Comparison of ENCODE assay signal across 9 mouse cellular contexts in genomic region chr3:107458104-107458503, GRCm38 (mm10). TPM values are rescaled to one million over a fixed set of nuclear protein-coding genes. Genes with fewer than 3 reads are reported as not detected.
A peak's percentile ranks its signal among the peaks of the same experiment; 100 is the strongest.
DNase-seq lines count a peak whose midpoint lies in the region; ATAC-seq and TF ChIP-seq lines count a peak whose summit lies in the region.
"Had no signal": no experiment of that assay in that cellular context is flagged by ENCODE, and none has a peak within 500 bp of the region (broad histone marks: within the 10 kb centered on the region; RNA-seq: fewer than 3 reads in every experiment).

No protein-coding gene starts in this region.

- no peak for TF ChIP-seq CTCF in gastrocnemius, adult 2 months (IDR thresholded peaks at IDR 0.05)

- peak; percentile 61 for DNase-seq in gastrocnemius, adult 2 months
- DNase-seq in gastrocnemius, adult 8-10 months (ENCODE audit: low spot score in 2 of 2), result no peak
- peak; percentile 60 for DNase-seq in right cerebral cortex, postnatal 10 days (ENCODE audit: low spot score in 2 of 2)
- no peak for DNase-seq in right cerebral cortex, adult 2 months (ENCODE audit: low spot score in 2 of 2)
- DNase-seq in frontal cortex, postnatal 36 days (ENCODE audit: low spot score in 2 of 2), result no peak

- H3K4me2 ChIP-seq in intestine, embryonic 16.5 days (ENCODE audit: low read depth, low read length), result peak overlapping the region; percentile 88
- H3K4me2 ChIP-seq in stomach, embryonic 16.5 days (ENCODE audit: low read depth, low read length), result peak overlapping the region; percentile 83

- no peaks in the 10 kb centered on the region for H3K36me3 ChIP-seq in intestine, embryonic 16.5 days (ENCODE audit: control insufficient read depth, insufficient read depth, low read length)
- H3K36me3 ChIP-seq in stomach, embryonic 16.5 days (ENCODE audit: control insufficient read depth, insufficient read depth, low read length), result no peaks in the 10 kb centered on the region

- peaks cover 78% of the 10 kb centered on the region for H3K27me3 ChIP-seq in intestine, embryonic 16.5 days (replicated peaks; ENCODE audit: control insufficient read depth, insufficient read depth, low read length)
- H3K27me3 ChIP-seq in stomach, embryonic 16.5 days (ENCODE audit: control insufficient read depth, insufficient read depth, low read length), result peaks cover 78% of the 10 kb centered on the region

- intact Hi-C loops in gastrocnemius, adult 2 months (cut with DNase I), result no loop called here

- ATAC-seq in intestine, embryonic 16.5 days, result no peak
- no peak for ATAC-seq in stomach, embryonic 16.5 days (ENCODE audit: insufficient read depth, low FRiP score)
- no peak for ATAC-seq in megakaryocyte progenitor cell, adult 5-6 weeks (replicated peaks; ENCODE audit: poor library complexity)

- WGBS in intestine, embryonic 16.5 days, result 3% methylated on average over 23 of the region's 23 CpGs
- WGBS in stomach, embryonic 16.5 days, result 4% methylated on average over 23 of the region's 23 CpGs

- H3K27ac ChIP-seq in gastrocnemius, adult 2 months, result peak overlapping the region; percentile 90
- H3K27ac ChIP-seq in intestine, embryonic 16.5 days (ENCODE audit: low read length), result no peak overlapping the region
- H3K27ac ChIP-seq in stomach, embryonic 16.5 days (ENCODE audit: low read length), result no peak overlapping the region

- no peak overlapping the region for H3K9ac ChIP-seq in intestine, embryonic 16.5 days (ENCODE audit: low read depth, low read length)
- peak overlapping the region; percentile 36; the same call in 1 of the 2 replicates for H3K9ac ChIP-seq in stomach, embryonic 16.5 days (ENCODE audit: low read length)

- H3K9me3 ChIP-seq in intestine, embryonic 16.5 days (ENCODE audit: control insufficient read depth, low read length), result no peaks in the 10 kb centered on the region
- H3K9me3 ChIP-seq in stomach, embryonic 16.5 days (replicated peaks; ENCODE audit: control insufficient read depth, low read length), result no peaks in the 10 kb centered on the region

- H3K4me1 ChIP-seq in intestine, embryonic 16.5 days (ENCODE audit: control insufficient read depth, insufficient read depth, low read length), result peaks cover 19% of the 10 kb centered on the region
- H3K4me1 ChIP-seq in stomach, embryonic 16.5 days (ENCODE audit: control insufficient read depth, insufficient read depth, low read length), result peaks cover 21% of the 10 kb centered on the region

- peak overlapping the region; percentile 69 for H3K4me3 ChIP-seq in gastrocnemius, adult 2 months
- H3K4me3 ChIP-seq in intestine, embryonic 16.5 days (ENCODE audit: low read length), result peak overlapping the region; percentile 53; the same call in 1 of the 2 replicates
- peak overlapping the region; percentile 52 for H3K4me3 ChIP-seq in stomach, embryonic 16.5 days (replicated peaks; ENCODE audit: low read length)

RNA-seq across cellular contexts. Expression of gene Kcnc4, which starts 1.2 kb away (rescaled TPM):
- total RNA-seq in gastrocnemius, adult 2 months (2021), result 10 to 100 TPM; 51.9 to 72.3 TPM
- total RNA-seq in gastrocnemius, adult 8-10 months (2022), result 10 to 100 TPM; 42.7 to 61.6 (median 50.2) TPM
- 0.05 TPM in 1 of 2 replicates, not detected in the other for polyA plus RNA-seq in intestine, embryonic 16.5 days (2015; fragmentation: Nextera tagmentation; extraction: Ambion mirVana)
- polyA plus RNA-seq in stomach, embryonic 16.5 days (2015; fragmentation: Nextera tagmentation; extraction: Ambion mirVana), result 0.14 TPM in 1 of 2 replicates, not detected in the other
- not detected in 2 replicates for total RNA-seq in megakaryocyte progenitor cell, adult 5-6 weeks (2015)
- not detected in 2 replicates for total RNA-seq in megakaryocyte progenitor cell, adult 5-6 weeks (2017)
- total RNA-seq: liver, adult 2 months had no signal

RNA-seq across cellular contexts. Expression of gene Slc6a17, which starts 59.7 kb away (rescaled TPM):
- under 1 TPM; 0.28 to 0.81 TPM for total RNA-seq in gastrocnemius, adult 2 months (2021)
- 1 to 10 TPM in 1 of 4 experiments, under 1 TPM in 3; 0.65 to 1.2 (median 0.80) TPM for total RNA-seq in gastrocnemius, adult 8-10 months (2022)
- 0.97 and 1.1 TPM in 2 replicates for polyA plus RNA-seq in intestine, embryonic 16.5 days (2015; fragmentation: Nextera tagmentation; extraction: Ambion mirVana)
- 2.1 and 2.2 TPM in 2 replicates for polyA plus RNA-seq in stomach, embryonic 16.5 days (2015; fragmentation: Nextera tagmentation; extraction: Ambion mirVana)
- not detected in 2 replicates for total RNA-seq in megakaryocyte progenitor cell, adult 5-6 weeks (2015)
- total RNA-seq in megakaryocyte progenitor cell, adult 5-6 weeks (2017), result not detected in 2 replicates
- total RNA-seq: liver, adult 2 months had no signal

Comparison
In these comparisons a context has a peak if more than half of its experiments do, and no peak if none do; other contexts are left out.
1. DNase-seq: peak in gastrocnemius, adult 2 months (single experiment) and right cerebral cortex, postnatal 10 days (2 of 2); none in gastrocnemius, adult 8-10 months (0 of 2), right cerebral cortex, adult 2 months (0 of 2) and frontal cortex, postnatal 36 days (0 of 2).
2. RNA of gene Kcnc4, which starts 1.2 kb away (total RNA-seq): 51.9 to 72.3 TPM in gastrocnemius, adult 2 months and 42.7 to 61.6 TPM in gastrocnemius, adult 8-10 months; not detected in megakaryocyte progenitor cell, adult 5-6 weeks; every median in the first group is over 10 times any median in the second.
3. Peak in every context shown above with its lines, with median percentiles within 50 percentile points of each other: H3K4me3 ChIP-seq.